Mouse (Mus musculus): ENCODE data around the gene Zfp58. TPM values are rescaled to one million over a fixed set of nuclear protein-coding genes. Genes with fewer than 3 reads are reported as not detected.
A peak's percentile ranks its signal among the peaks of the same experiment; 100 is the strongest.

The Zfp58 gene
- polyA plus RNA-seq, 1 experiment from 2014 or later: 12.8 TPM

DNA sequence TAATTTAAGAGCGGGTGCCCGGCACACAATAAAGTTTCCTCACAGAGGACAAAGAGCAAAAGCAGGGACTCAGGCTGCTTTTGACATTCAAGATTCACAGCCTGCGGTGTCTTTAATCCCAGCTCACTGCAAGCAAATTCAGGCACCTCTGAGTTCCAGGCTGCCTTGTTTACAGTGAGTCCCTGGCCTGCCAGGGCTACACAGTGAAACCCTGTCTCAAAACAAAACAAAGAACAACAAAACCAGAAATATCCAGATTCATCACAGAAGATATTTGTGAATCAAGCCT, 48.4 kb downstream of the Zfp58 start:
- WGBS: 2% methylated on average over 3 of the region's 3 CpGs
- H3K9ac ChIP-seq: peak overlapping the region; percentile 74
- H3K27ac ChIP-seq (replicated peaks): no peak overlapping the region
- peak overlapping the region; percentile 50 for H3K4me3 ChIP-seq
- ATAC-seq (ENCODE audit: low read depth): peak; percentile 62; the same call in 1 of the 2 replicates
- H3K9me3 ChIP-seq: 0 out of 2 replicates have a peak, but pooled peaks cover 3% of the 10 kb centered on the region
- peaks cover 11% of the 10 kb centered on the region for H3K36me3 ChIP-seq
- H3K4me2 ChIP-seq: peak overlapping the region; percentile 65
- peaks cover 11% of the 10 kb centered on the region for H3K4me1 ChIP-seq (replicated peaks)
- no peaks in the 10 kb centered on the region for H3K27me3 ChIP-seq

DNA sequence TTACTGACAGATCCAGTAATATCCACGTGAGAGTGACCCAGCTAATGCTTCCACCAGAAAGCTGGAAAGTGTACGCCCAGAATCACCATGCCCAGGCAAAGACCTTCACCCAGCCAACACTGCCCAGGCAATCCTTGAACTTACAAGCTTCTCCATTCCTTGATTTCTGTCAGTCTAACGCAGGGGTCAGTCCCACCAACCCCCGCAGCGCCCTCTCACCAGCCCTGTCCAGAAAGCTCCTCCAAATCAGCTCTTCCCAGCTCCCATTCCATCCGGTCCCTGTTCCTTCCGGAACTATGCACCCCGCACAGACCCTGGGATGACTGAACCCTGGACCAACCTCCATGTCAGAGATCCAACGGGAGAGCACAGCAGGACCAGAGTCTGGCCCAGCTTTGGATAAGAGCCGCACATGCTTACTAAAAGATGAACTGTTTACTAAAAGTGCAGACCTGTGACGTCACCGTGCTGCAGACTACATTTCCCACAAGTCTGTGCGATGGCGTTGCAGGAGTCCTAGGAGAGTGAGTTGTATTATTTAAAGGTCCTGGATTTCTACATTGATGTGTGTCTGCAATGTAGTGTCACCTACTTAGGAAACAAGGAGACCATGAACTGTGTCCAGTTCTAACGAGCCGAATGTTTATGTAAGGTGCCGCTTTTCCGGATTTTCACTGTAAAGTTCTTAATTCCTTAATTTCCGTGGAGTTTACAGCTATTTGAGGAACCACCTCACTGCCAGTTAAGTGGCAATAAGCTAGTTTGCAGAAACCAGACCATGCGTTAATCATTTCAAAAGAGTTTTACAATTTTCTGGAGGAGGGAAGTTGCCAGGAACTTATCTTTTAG, 49.0 kb downstream of the Zfp58 start, which contains the start of gene Zfp874a:
Gene Zfp874a (minus strand): TSS at position 453 of the 849 bp plus-strand sequence.
- Histone ChIP-seq H3K4me2 (peak within 1 kb of the TSS; percentile 65), H3K9ac (peak within 1 kb of the TSS; percentile 74), H3K36me3 (peaks cover 16% of the 10 kb centered on the region), H3K4me1 (replicated peaks) (peaks cover 11% of the 10 kb centered on the region), H3K27me3 (no peaks in the 10 kb centered on the region), H3K27ac (replicated peaks) (no peak within 1 kb of the TSS), H3K4me3 (peak within 1 kb of the TSS; percentile 50), H3K9me3 (0 out of 2 replicates have a peak, but pooled peaks cover 5% of the 10 kb centered on the region)
- 2% methylated on average over 20 of the region's 20 CpGs for WGBS
- ATAC-seq (ENCODE audit: low read depth): peak; percentile 97

Other genes starting within 250 kb of the Zfp58 start
- 5.1 and 5.9 TPM in 2 replicates for gene Zfp458, start 222.1 kb downstream of the Zfp58 start, polyA plus RNA-seq (2015; fragmentation: Nextera tagmentation; extraction: Ambion mirVana)
- gene Zfp457, start 194.1 kb downstream of the Zfp58 start, polyA plus RNA-seq (2015; fragmentation: Nextera tagmentation; extraction: Ambion mirVana): 0.88 and 1.2 TPM in 2 replicates
- gene Zfp595, start 168.0 kb downstream of the Zfp58 start, polyA plus RNA-seq (2015; fragmentation: Nextera tagmentation; extraction: Ambion mirVana): 1.6 and 2.2 TPM in 2 replicates
- not detected in 2 replicates for gene Gm28044, start 140.0 kb downstream of the Zfp58 start, polyA plus RNA-seq (2015; fragmentation: Nextera tagmentation; extraction: Ambion mirVana)
- 0.82 and 1.0 TPM in 2 replicates for gene Zfp953, start 139.9 kb downstream of the Zfp58 start, polyA plus RNA-seq (2015; fragmentation: Nextera tagmentation; extraction: Ambion mirVana)
- gene Gm28041, start 124.8 kb downstream of the Zfp58 start, polyA plus RNA-seq (2015; fragmentation: Nextera tagmentation; extraction: Ambion mirVana): 0.58 TPM in 1 of 2 replicates, not detected in the other
- 1.3 and 1.5 TPM in 2 replicates for gene Zfp456, start 124.7 kb downstream of the Zfp58 start, polyA plus RNA-seq (2015; fragmentation: Nextera tagmentation; extraction: Ambion mirVana)
- gene Zfp429, start 100.7 kb downstream of the Zfp58 start, polyA plus RNA-seq (2015; fragmentation: Nextera tagmentation; extraction: Ambion mirVana): 3.8 and 4.2 TPM in 2 replicates
- 0.73 and 0.91 TPM in 2 replicates for gene Zfp459, start 79.1 kb downstream of the Zfp58 start, polyA plus RNA-seq (2015; fragmentation: Nextera tagmentation; extraction: Ambion mirVana)
- 5.6 and 6.5 TPM in 2 replicates for gene Zfp874a, start 48.9 kb downstream of the Zfp58 start, polyA plus RNA-seq (2015; fragmentation: Nextera tagmentation; extraction: Ambion mirVana)
- gene Zfp874b, start 16.3 kb downstream of the Zfp58 start, polyA plus RNA-seq (2015; fragmentation: Nextera tagmentation; extraction: Ambion mirVana): 2.5 TPM in 2 replicates
- not detected in 2 replicates for gene Gm26965, start 25.6 kb upstream of the Zfp58 start, polyA plus RNA-seq (2015; fragmentation: Nextera tagmentation; extraction: Ambion mirVana)
- gene Zfp87, start 25.6 kb upstream of the Zfp58 start, polyA plus RNA-seq (2015; fragmentation: Nextera tagmentation; extraction: Ambion mirVana): 31.8 and 33.5 TPM in 2 replicates
- 14.0 and 15.5 TPM in 2 replicates for gene Zfp748, start 53.3 kb upstream of the Zfp58 start, polyA plus RNA-seq (2015; fragmentation: Nextera tagmentation; extraction: Ambion mirVana)
- gene Zfp729b, start 109.2 kb upstream of the Zfp58 start, polyA plus RNA-seq (2015; fragmentation: Nextera tagmentation; extraction: Ambion mirVana): 4.5 and 5.0 TPM in 2 replicates
- not detected in 2 replicates for gene Gm49345, start 137.2 kb upstream of the Zfp58 start, polyA plus RNA-seq (2015; fragmentation: Nextera tagmentation; extraction: Ambion mirVana)
- 2.6 and 2.7 TPM in 2 replicates for gene Zfp729a, start 137.2 kb upstream of the Zfp58 start, polyA plus RNA-seq (2015; fragmentation: Nextera tagmentation; extraction: Ambion mirVana)
- gene Zfp738, start 186.5 kb upstream of the Zfp58 start, polyA plus RNA-seq (2015; fragmentation: Nextera tagmentation; extraction: Ambion mirVana): 13.0 and 15.4 TPM in 2 replicates
- gene Zfp65, start 228.6 kb upstream of the Zfp58 start, polyA plus RNA-seq (2015; fragmentation: Nextera tagmentation; extraction: Ambion mirVana): 8.5 and 9.5 TPM in 2 replicates